Mouse (Mus musculus) thymus, postnatal 25 days (tissue): ENCODE results near the gene Epb41l1.
A peak's percentile ranks its signal among the peaks of the same experiment; 100 is the strongest.
"Not testable (repeated sequence)": the region's sequence is repeated elsewhere in the genome, so short reads cannot be mapped to it uniquely, and the experiment has no call there.

Experiments used
- DNase-seq: peaks from one replicate; pipeline ENCODE4 v3.0.0; 2022

Gene Epb41l1

DNA sequence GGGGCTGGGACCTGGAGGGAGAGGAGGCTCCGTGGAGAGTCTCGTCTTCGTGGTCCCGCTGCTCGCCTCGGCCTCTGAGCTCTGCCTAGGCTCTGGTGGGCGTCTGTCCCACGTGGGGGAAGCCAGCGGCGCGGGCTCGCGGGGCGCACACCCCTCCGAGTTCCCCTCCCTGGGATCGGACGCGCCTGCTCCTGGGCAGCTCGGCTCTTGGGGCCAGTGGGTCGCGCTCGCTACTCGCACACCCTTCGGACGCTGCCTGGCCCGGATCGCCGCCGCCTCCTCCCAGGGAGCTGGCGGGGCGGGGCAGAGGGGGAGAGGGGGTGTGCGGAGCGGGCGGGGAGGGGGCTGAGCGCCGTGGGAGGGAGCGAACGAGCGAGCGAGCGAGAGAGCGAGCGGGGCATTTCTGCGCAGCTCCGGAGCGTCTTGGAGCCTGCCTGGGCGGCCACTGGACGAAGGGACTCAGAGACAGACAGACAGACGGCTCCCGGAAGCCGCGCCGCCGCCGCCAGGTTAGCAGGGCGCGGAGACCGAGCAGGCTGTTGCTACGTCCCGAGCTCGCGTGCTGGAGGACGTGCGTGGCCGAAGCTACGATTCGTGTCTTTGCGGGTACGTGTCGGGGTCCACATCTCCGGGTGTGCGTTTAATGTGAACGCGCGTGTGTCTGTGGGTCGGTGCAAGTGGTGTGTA is at the start of gene Epb41l1:
Gene Epb41l1, plus strand, starts transcription at position 216 of the 687 bp plus-strand sequence.
- peak; percentile 37 for DNase-seq

GRCm38 (mm10) chr2:156376956-156377355 is 43.8 kb upstream of the Epb41l1 start:
- DNase-seq: no peak

DNA sequence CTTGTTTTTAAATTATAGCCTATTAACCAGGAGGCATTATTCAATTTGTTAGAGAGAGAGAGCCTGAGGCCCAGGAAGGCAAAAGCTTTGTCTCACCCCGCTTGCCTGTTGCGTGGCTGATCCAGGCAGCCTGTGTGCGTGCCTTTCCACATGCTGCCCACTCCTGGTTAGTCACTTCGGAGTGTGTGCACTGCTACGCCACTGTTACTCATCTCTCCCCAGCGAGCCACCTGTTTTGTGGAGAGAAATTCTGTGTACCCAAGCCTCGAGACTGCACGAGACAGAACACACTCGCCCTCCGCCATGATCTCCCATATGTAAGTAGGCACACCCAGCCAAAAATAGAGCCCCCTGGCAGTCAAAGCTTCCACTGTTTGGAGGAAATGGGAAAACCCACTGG is 40.8 kb upstream of the Epb41l1 start:
- DNase-seq: no peak

DNA sequence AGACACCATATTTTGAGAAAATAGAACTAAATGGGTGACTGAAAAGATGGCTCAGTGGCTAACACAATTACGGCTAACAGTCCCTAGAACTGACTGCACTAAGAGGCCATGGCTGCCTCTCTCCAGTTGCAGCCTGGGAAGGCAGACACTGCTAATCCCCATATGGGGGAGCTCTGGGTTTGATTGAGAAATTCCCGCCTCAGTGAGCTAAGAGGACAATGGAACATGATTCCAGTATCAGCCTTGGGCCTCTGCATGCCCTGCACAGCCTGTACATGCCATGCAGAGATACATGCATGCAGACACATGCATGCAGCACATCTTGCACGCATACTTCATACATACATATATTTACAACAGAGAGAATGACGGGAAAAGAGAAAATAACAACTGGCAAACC is 39.4 kb upstream of the Epb41l1 start:
- no peak for DNase-seq

GRCm38 (mm10) chr2:156392461-156393154 is 28.1 kb upstream of the Epb41l1 start:
- DNase-seq: peak; percentile 76

- DNase-seq: no peak
Observed at GRCm38 (mm10) chr2:156393155-156393828, 27.4 kb upstream of the Epb41l1 start.

DNA sequence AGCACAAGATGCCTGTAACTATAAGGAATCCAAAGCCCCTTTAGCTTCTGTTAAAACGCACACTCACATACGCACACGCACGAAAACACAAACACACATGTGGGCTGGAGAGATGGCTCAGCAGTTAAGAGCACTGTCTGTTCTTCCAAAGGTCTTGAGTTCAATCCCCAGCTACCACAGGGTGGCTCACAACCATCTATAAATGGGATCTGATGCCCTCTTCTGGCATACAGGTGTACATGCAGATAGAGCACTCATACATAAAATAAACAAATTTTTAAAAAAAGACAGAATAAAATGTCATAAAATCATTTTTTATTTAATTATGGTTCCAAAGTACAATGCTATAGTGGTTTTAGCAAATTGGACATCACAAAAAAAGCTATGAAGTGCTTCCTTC is 26.4 kb upstream of the Epb41l1 start:
- no peak for DNase-seq

GRCm38 (mm10) chr2:156396096-156396495 is 24.6 kb upstream of the Epb41l1 start:
- no peak for DNase-seq

- DNase-seq: no peak
Observed at GRCm38 (mm10) chr2:156397988-156398387, 22.7 kb upstream of the Epb41l1 start.

DNA sequence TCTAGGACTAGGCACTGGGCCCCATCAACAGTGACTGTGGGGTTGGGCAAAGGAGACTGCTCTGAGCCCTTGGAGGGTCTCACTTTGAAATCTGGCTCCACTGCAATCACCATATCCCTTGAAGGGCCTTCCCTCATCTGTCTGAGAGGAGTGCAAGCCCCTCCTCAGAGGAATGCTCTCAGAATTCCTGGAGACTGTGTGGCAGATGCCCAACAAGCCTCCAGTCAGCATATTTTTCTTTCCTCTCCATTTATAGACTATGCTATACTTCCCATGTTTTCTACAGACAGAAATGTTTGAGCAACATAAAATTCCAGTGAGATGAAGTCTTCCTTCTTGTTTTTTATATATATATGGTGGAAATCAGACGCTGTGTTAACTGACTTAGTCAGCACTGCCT is 21.2 kb upstream of the Epb41l1 start:
- DNase-seq: no peak

GRCm38 (mm10) chr2:156401331-156401730 is 19.4 kb upstream of the Epb41l1 start:
- DNase-seq: peak; percentile 55

GRCm38 (mm10) chr2:156402036-156402435 is 18.7 kb upstream of the Epb41l1 start:
- DNase-seq: no peak

GRCm38 (mm10) chr2:156406987-156407386 is 13.7 kb upstream of the Epb41l1 start:
- no peak for DNase-seq

DNA sequence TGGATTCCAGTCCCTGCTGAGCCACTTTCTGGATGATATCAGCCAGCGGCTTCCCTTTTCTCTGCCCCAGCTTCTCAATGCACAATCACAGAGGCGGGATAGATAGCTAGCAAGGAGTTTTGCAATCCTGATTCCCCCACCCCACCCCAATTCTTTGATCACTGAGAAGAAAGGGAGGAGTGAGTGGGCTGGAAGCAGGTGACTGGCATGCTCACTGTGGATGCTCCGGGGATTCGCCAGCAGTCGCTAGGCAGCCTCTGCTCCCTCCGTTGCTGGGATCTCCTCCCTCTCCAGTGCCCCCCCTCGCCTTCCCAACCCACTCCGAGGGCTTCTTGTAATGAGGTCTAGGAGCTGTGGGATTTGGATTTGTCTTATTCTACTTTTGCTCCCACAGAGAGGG is 12.5 kb upstream of the Epb41l1 start:
- no peak for DNase-seq

- not testable (repeated sequence) for DNase-seq
Observed at GRCm38 (mm10) chr2:156411348-156411747, 9.4 kb upstream of the Epb41l1 start.

- DNase-seq: no peak
Observed at GRCm38 (mm10) chr2:156414996-156415395, 5.7 kb upstream of the Epb41l1 start.

GRCm38 (mm10) chr2:156415674-156416073 is 5.0 kb upstream of the Epb41l1 start:
- DNase-seq: no peak

DNA sequence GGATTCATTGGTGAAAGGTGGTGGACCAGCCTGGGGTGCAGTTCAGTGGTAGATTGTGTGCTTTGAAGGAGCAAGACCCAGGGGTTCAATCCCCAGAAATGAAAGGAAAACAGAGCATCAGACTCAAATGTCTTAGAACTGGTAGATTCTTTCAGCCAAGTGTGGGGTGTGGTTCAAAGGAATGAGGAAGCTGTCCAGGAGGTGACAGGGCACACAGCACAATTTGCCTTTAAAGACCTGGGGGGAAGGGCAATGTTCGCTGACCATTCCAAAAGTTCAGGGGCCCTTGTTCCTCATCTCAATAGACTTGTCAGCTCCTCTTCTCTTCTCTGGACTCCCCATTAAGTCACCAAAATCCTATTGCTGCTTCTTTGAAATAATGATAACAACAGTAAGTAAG is 3.5 kb upstream of the Epb41l1 start:
- DNase-seq: no peak

DNA sequence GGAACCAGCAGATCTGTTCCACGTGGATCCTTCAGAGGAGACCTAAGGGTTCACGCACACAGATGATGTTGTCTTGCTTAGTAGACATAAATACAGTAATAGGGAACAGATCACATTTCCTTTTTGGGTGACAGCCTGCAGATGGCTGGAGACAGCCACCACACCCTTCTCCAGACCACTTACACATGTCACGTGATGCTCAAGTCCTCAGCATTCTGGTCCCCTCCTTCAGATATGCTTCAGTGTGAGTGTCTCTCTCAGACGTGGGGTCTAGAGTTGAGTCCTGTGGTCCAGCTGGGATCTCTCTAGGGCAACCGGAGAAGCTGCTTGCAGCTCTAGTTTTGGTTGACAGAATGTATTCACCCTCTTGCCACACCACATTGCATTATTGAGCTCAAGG is 2.2 kb upstream of the Epb41l1 start:
- no peak for DNase-seq

- no peak for DNase-seq
Observed at GRCm38 (mm10) chr2:156420327-156420693, 399 bp upstream of the Epb41l1 start.

DNA sequence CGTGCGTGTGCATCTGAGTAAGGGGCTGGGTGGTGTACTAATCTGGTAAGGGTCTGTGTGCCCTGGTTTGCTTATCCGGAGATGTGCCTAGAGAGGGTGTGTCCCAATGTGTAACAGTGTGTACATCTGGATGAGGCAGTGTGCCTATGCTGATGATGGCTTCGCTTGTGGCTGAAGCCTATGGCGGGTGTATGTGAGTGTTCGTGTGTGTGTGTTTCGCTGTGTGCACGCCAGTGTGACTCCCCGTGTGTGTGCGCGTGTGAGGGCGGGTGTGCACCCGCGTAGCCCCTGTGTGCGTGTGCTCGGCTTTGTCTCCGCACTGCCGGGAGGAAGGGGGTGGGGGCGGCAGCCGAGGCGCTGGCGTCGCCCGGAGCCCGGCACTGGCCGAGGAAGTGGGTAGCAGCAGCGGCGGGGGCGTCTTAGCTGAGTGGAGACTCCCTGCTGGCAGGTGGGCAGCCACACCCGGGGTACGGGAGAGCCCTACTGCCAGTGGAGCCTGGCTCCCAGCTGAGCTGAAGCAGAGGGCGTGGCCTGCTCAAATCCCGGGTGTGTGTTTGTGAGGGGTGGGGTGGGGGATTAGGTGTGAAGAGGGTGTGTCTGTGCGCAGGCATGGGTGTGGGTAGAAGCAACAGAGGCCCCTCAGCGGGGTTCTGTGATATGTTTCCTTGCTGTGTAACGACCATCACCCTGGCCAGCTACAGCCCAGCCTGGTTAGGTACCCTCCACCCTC is 837 bp downstream of the Epb41l1 start:
- peak; percentile 59 for DNase-seq

- no peak for DNase-seq
Observed at GRCm38 (mm10) chr2:156422631-156423030, 1.9 kb downstream of the Epb41l1 start.

DNA sequence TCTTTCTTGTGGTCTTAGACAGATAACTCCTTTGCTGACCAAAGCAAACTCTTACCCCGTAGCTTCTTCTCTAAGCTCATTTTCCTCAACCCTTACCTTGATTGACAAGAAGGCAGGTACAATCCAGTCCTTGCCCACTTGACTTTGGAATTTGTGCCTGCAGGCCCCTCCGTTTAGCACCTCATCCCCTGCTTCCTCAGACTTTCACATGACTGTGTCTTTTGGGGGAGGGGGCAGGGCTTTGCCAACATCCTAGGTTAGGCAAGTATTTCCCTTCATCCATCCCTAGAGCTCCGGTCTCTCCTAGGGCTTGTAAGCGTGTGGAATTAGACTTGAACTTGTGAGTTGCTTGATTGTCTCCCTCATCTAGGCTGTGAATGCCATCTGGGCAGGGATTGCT is 3.0 kb downstream of the Epb41l1 start:
- no peak for DNase-seq
